Mouse (Mus musculus) heart, postnatal 36 days (tissue): ENCODE data around the gene Gm49721. TPM values are rescaled to one million over a fixed set of nuclear protein-coding genes. Genes with fewer than 3 reads are reported as not detected.
"Not testable (repeated sequence)": the region's sequence is repeated elsewhere in the genome, so short reads cannot be mapped to it uniquely, and the experiment has no call there.

Source experiments
- DNase-seq, 2 experiments: peaks; one replicate each; pipeline ENCODE4 v3.0.0; 2021 to 2022
- intact Hi-C: fragments of 180-260 bp; cut with DNase I; formaldehyde crosslinking; loops from one replicate; pipeline ENCODE4 v1.15.1; 2025
- total RNA-seq, 2 experiments: library from RNA; stranded (reverse); gene quantifications; 2 replicates each; pipeline ENCODE4 v1.2.3; 2021

Gene Gm49721
- total RNA-seq, 2 experiments from 2014 or later = not detected

GRCm38 (mm10) chr17:7069561-7070240 lies 91.0 kb downstream of the Gm49721 start:
- intact Hi-C loops, DNase-seq: not testable (repeated sequence)

- intact Hi-C loops = not testable (repeated sequence)
Observed at GRCm38 (mm10) chr17:7074494-7074893, 95.8 kb downstream of the Gm49721 start.

GRCm38 (mm10) chr17:7075519-7075918 lies 96.8 kb downstream of the Gm49721 start:
- intact Hi-C loops, DNase-seq: not testable (repeated sequence)

More at GRCm38 (mm10) chr17:7074494-7074893, 95.8 kb downstream of the Gm49721 start:
- peak; percentile 23 to 39 for DNase-seq

GRCm38 (mm10) chr17:7079558-7079957 lies 100.9 kb downstream of the Gm49721 start:
- intact Hi-C loops = not testable (repeated sequence)
- DNase-seq = peak; percentile 59 to 69

- intact Hi-C loops, DNase-seq: not testable (repeated sequence)
Observed at GRCm38 (mm10) chr17:7084523-7084922, 105.8 kb downstream of the Gm49721 start.

- intact Hi-C loops, DNase-seq: not testable (repeated sequence)
Observed at GRCm38 (mm10) chr17:7085469-7086168, 106.9 kb downstream of the Gm49721 start.

GRCm38 (mm10) chr17:7086836-7087235 lies 108.1 kb downstream of the Gm49721 start:
- intact Hi-C loops, DNase-seq: not testable (repeated sequence)

Other genes starting within 250 kb of the Gm49721 start
- gene Ezr, start 196.1 kb upstream of the Gm49721 start, total RNA-seq = 10 to 100 TPM; 35.0 to 43.3 TPM
- 10 to 100 TPM; 58.5 to 59.3 TPM for gene Rsph3b, start 30.2 kb upstream of the Gm49721 start, total RNA-seq
- 1 to 10 TPM; 7.0 to 7.5 TPM for gene Tagap1, start 17.7 kb upstream of the Gm49721 start, total RNA-seq
- gene Rnaset2b, start 8.3 kb upstream of the Gm49721 start, total RNA-seq = 100 to 1,000 TPM; 172 to 181 TPM
- not detected for gene Gm1604a, start 46.7 kb downstream of the Gm49721 start, total RNA-seq
- 10 to 100 TPM; 27.1 to 28.5 TPM for gene Rps6ka2, start 191.2 kb downstream of the Gm49721 start, total RNA-seq